Mouse (Mus musculus) gastrocnemius, adult 2 months (tissue): ENCODE measurements around the gene Tsnax. TPM values are rescaled to one million over a fixed set of nuclear protein-coding genes. Genes with fewer than 3 reads are reported as not detected.
A peak's percentile ranks its signal among the peaks of the same experiment; 100 is the strongest.

Experiments
- DNase-seq: peaks from one replicate; pipeline ENCODE4 v3.0.0; 2022
- H3K27ac ChIP-seq: fragments of 200-600 bp; 2 replicates; pipeline ENCODE4 v1.8.1; 2022; ENCODE audit warnings: mild to moderate bottlenecking
- H3K4me3 ChIP-seq: fragments of 200-600 bp; 2 replicates; pipeline ENCODE4 v1.8.1; 2022; ENCODE audit warnings: mild to moderate bottlenecking, moderate library complexity
- CTCF ChIP-seq: fragments of 200-600 bp; IDR thresholded peaks from 2 replicates; pipeline ENCODE4 v1.8.1; 2022; ENCODE audit warnings: antibody characterized with exemption, mild to moderate bottlenecking, moderate library complexity
- intact Hi-C: fragments of 180-260 bp; cut with DNase I; formaldehyde crosslinking; loops from one replicate; pipeline ENCODE4 v1.15.1; 2025
- long read RNA-seq, 2 experiments: library from polyadenylated mRNA; stranded (forward); transcript quantifications; one replicate each; pipeline ENCODE4 v2.0.0; 2021
- total RNA-seq, 2 experiments: library from RNA; stranded (reverse); gene quantifications; 2 replicates each; pipeline ENCODE4 v1.2.3; 2021

Tsnax gene
- total RNA-seq, result 10 to 100 TPM; 74.2 to 82.9 TPM
- long read RNA-seq, experiment 1, transcript Tsnax-201 (6 exons, 2,391 nt), result major isoform, 260 of 273 reads
- long read RNA-seq, experiment 1, partial matches to known transcripts, result 3 of 273 reads
- long read RNA-seq, experiment 1, other reads (novel, unspliced or antisense), result 9 of 273 reads
- long read RNA-seq, experiment 2, transcript Tsnax-201 (6 exons, 2,391 nt), result major isoform, 259 of 280 reads
- long read RNA-seq, experiment 2, partial matches to known transcripts, result 3 of 280 reads
- long read RNA-seq, experiment 2, other reads (novel, unspliced or antisense), result 14 of 280 reads

- peak; percentile 27 for TF ChIP-seq CTCF
- Histone ChIP-seq H3K4me3 (peak within 1 kb of the TSS; percentile 93), H3K27ac (peak within 1 kb of the TSS; percentile 91)
- intact Hi-C loops, result loop anchor here (1.0 to 2.0 kb wide), 3 partner anchors 64 to 150 kb away; partner anchors contain the start of genes 2810004N23Rik, Egln1, Exoc8 and Gnpat
- peak; percentile 97 for DNase-seq
These were observed at the start of gene Tsnax for GRCm38 (mm10) chr8:125012695-125013627. Gene Tsnax, plus strand, starts transcription at chr8:125012997.

- no peak for TF ChIP-seq CTCF
- intact Hi-C loops, result no loop called here
- Histone ChIP-seq H3K27ac (no peak overlapping the region), H3K4me3 (no peak overlapping the region)
- no peak for DNase-seq
These were observed 49.6 kb upstream of the Tsnax start for GRCm38 (mm10) chr8:124963246-124963645.

- H3K27ac ChIP-seq, result no peak overlapping the region
- DNase-seq, result no peak
- no peak overlapping the region for H3K4me3 ChIP-seq
- intact Hi-C loops, result no loop called here
- no peak for TF ChIP-seq CTCF
These were observed 47.8 kb upstream of the Tsnax start for GRCm38 (mm10) chr8:124964966-124965365.

GRCm38 (mm10) chr8:124970312-124970933 lies 42.4 kb upstream of the Tsnax start:
- Histone ChIP-seq H3K27ac (no peak overlapping the region), H3K4me3 (no peak overlapping the region)
- DNase-seq, result no peak
- intact Hi-C loops, result no loop called here
- TF ChIP-seq CTCF, result no peak

- no peak for DNase-seq
- no peak for TF ChIP-seq CTCF
- H3K27ac ChIP-seq, result no peak overlapping the region
- intact Hi-C loops, result no loop called here
- H3K4me3 ChIP-seq, result no peak overlapping the region
These were observed 39.6 kb upstream of the Tsnax start for GRCm38 (mm10) chr8:124973221-124973620.

DNA sequence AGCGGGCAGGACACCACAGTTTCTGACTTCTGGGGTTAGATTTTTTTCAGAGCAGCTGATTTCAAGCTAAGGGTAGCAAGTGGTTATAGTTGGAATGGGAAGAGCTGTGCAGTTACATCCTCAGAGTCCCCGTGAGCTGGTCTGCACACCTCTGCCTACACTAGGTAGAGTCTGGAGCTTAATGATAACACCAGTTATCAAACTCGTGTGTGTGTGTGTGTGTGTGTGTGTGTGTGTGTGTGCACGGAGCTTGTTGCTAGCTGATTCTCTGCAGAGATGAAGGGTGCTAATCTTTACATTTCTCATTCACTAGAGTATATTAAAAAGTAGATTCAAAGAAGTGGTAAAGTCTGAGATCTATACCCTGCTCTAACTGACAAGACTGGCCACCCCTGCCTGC lies 38.5 kb upstream of the Tsnax start:
- no peak overlapping the region for H3K4me3 ChIP-seq
- TF ChIP-seq CTCF, result no peak
- H3K27ac ChIP-seq, result no peak overlapping the region
- no peak for DNase-seq
- intact Hi-C loops, result no loop called here

DNA sequence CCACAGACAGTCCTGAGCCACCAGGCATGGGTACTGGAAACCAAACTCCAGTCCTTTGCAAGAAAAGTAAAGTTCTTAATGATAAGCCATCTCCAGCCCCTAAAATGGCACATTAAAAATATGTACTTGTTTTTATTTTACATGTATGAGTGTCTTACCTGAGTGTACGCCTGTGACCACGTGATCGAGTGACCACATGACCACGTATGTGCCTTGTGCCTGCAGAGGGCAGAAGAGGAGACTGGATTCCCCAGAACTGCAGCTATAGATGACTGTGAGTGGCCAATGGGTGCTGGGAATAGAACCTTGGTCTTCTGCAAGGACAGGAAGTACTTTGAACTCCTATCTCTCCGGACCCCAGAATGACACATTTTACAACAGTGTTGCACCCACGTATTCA lies 36.6 kb upstream of the Tsnax start:
- no peak for TF ChIP-seq CTCF
- DNase-seq, result no peak
- intact Hi-C loops, result no loop called here
- Histone ChIP-seq H3K27ac (no peak overlapping the region), H3K4me3 (no peak overlapping the region)

DNA sequence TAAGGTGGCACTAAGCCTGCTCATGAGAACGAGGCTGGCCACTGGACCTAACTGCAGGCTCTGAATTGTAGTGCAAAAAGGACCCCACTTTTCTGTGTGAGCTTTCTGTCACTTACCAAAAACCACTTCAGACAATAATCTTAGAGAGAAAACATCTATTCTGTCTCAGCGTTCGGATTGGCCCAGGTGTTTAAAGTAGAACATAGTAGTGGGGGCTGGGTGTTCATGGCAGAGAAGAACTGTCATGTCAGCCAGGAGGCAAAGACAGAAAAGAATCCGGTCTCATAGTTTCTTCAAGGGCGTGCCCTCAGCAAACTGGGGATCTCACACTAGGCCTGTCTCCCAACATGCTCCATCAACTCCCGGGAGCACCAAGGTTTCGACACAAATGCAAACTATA lies 34.8 kb upstream of the Tsnax start:
- TF ChIP-seq CTCF, result no peak
- Histone ChIP-seq H3K27ac (no peak overlapping the region), H3K4me3 (no peak overlapping the region)
- intact Hi-C loops, result no loop called here
- DNase-seq, result no peak

DNA sequence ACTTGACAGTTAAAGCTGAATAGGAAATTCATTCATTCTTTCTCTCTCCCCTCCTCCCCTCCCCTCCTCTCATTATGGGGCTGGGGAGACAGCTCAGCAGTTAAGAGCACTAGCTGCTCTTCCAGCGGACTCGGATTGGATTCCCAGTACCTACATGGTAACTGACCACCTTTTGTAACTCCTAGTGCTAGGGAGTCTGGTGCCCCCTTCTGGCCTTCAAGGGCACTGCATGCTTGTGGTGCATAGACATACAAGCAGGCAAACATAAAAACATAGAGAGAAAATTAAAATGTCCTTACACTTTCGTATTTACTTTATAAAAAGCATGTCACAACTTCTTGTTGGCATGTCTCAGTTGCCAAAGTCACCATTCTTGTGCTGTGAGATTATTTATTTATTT lies 32.8 kb upstream of the Tsnax start:
- peak; percentile 39 for TF ChIP-seq CTCF
- H3K27ac ChIP-seq, result no peak overlapping the region
- intact Hi-C loops, result no loop called here
- no peak for DNase-seq
- no peak overlapping the region for H3K4me3 ChIP-seq

GRCm38 (mm10) chr8:124980828-124981227 lies 32.0 kb upstream of the Tsnax start:
- Histone ChIP-seq H3K27ac (no peak overlapping the region), H3K4me3 (no peak overlapping the region)
- intact Hi-C loops, result no loop called here
- TF ChIP-seq CTCF, result no peak
- DNase-seq, result no peak

- intact Hi-C loops, result no loop called here
- no peak for DNase-seq
- TF ChIP-seq CTCF, result no peak
- no peak overlapping the region for H3K27ac ChIP-seq
- H3K4me3 ChIP-seq, result no peak overlapping the region
These were observed 21.7 kb upstream of the Tsnax start for GRCm38 (mm10) chr8:124990923-124991667.

- Histone ChIP-seq H3K27ac (no peak overlapping the region), H3K4me3 (no peak overlapping the region)
- intact Hi-C loops, result no loop called here
- TF ChIP-seq CTCF, result no peak
- DNase-seq, result no peak
These were observed 21.2 kb upstream of the Tsnax start for GRCm38 (mm10) chr8:124991668-124991926.
